Mouse (Mus musculus): ENCODE data around the gene Nxnl1. TPM values are rescaled to one million over a fixed set of nuclear protein-coding genes. Genes with fewer than 3 reads are reported as not detected.
A peak's percentile ranks its signal among the peaks of the same experiment; 100 is the strongest.

Nxnl1 gene
- polyA plus RNA-seq, 1 experiment from 2014 or later, result not detected

DNA sequence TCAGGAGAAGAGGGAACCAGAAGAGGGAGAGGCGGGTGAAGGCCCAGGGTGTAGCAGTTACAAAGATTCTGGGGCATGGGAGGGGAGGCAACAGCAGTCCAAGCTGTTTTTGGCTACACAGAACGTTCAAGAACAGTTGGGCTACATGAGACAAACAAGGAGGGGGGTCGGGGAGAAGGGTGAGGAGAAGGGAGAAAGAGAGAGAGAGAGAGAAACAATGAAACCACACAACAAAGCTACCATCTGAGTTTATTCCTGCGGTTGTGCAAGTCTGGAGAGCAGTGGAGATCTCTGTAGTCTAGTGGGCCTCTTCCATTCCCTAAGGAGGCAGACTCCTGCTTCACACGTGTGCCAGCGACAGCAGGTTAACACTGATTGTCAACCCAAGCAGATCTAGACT lies 12.4 kb downstream of the Nxnl1 start:
- Histone ChIP-seq H3K9ac (ENCODE audit: low read depth, low read length) (no peak overlapping the region), H3K9me3 (replicated peaks; ENCODE audit: control insufficient read depth, low read length) (no peaks in the 10 kb centered on the region), H3K4me3 (ENCODE audit: low read depth, low read length) (no peak overlapping the region), H3K36me3 (ENCODE audit: control insufficient read depth, insufficient read depth) (no peaks in the 10 kb centered on the region), H3K27me3 (ENCODE audit: control insufficient read depth, insufficient read depth, low read depth, low read length) (peaks cover 18% of the 10 kb centered on the region), H3K27ac (ENCODE audit: low read length) (no peak overlapping the region), H3K4me2 (ENCODE audit: low read depth, low read length) (no peak overlapping the region), H3K4me1 (ENCODE audit: control insufficient read depth, low read depth, low read length) (peaks cover 12% of the 10 kb centered on the region)
- WGBS (ENCODE audit: insufficient replicate concordance), result 55% methylated on average over 6 of the region's 6 CpGs
- no peak for ATAC-seq (ENCODE audit: low read depth)

DNA sequence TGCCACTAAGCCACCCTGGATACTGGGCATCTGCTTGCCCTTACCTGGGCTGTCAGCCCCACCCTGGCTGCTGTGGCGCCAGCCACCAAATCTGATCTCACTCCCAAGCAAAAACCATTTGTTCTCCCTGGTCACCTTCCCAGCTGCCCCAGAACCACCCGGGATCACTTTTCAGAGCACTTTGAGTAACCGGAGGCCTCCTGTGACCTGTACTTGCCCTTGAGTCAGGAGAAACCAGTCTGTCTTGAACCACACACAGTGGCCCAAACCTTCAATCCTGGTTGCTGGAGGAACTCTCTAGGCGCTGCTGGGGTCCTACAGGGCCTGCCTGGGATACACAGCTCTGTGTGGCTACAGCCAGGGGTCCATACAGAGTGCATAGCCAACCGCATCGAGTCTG lies 13.6 kb downstream of the Nxnl1 start:
- no peak overlapping the region for H3K4me3 ChIP-seq (ENCODE audit: low read depth, low read length)
- H3K27ac ChIP-seq (ENCODE audit: low read length), result no peak overlapping the region
- no peak overlapping the region for H3K9ac ChIP-seq (ENCODE audit: low read depth, low read length)
- WGBS (ENCODE audit: insufficient replicate concordance), result 63% methylated on average over 6 of the region's 6 CpGs
- H3K27me3 ChIP-seq (ENCODE audit: control insufficient read depth, insufficient read depth, low read depth, low read length), result peaks cover 6% of the 10 kb centered on the region
- no peaks in the 10 kb centered on the region for H3K9me3 ChIP-seq (replicated peaks; ENCODE audit: control insufficient read depth, low read length)
- peaks cover 4% of the 10 kb centered on the region; the same call in 1 of the 2 replicates for H3K4me1 ChIP-seq (ENCODE audit: control insufficient read depth, low read depth, low read length)
- H3K36me3 ChIP-seq (ENCODE audit: control insufficient read depth, insufficient read depth), result no peaks in the 10 kb centered on the region
- no peak overlapping the region for H3K4me2 ChIP-seq (ENCODE audit: low read depth, low read length)
- ATAC-seq (ENCODE audit: low read depth), result no peak

DNA sequence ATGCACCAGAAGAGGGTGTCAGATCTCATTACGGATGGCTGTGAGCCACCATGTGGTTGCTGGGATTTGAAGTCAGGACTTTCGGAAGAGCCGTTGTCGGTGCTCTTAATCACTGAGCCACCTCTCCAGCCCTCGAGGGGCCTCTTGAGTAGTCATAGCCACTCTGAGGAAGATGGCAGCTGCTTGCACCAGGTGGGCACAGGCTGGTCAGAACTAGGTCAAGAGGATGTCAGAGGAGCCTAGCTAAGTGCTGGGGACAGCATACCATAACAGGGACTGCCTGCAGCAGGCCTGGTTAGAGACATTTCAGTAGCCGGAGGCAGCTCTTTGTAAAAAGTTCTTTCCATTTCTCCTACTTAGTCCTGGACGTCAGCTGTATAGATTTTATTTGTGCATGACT lies 15.6 kb downstream of the Nxnl1 start:
- Histone ChIP-seq H3K36me3 (ENCODE audit: control insufficient read depth, insufficient read depth) (no peaks in the 10 kb centered on the region), H3K9ac (ENCODE audit: low read depth, low read length) (no peak overlapping the region), H3K4me1 (ENCODE audit: control insufficient read depth, low read depth, low read length) (peaks cover 4% of the 10 kb centered on the region; the same call in 1 of the 2 replicates), H3K9me3 (replicated peaks; ENCODE audit: control insufficient read depth, low read length) (no peaks in the 10 kb centered on the region), H3K27me3 (ENCODE audit: control insufficient read depth, insufficient read depth, low read depth, low read length) (no peaks in the 10 kb centered on the region), H3K4me2 (ENCODE audit: low read depth, low read length) (no peak overlapping the region), H3K27ac (ENCODE audit: low read length) (no peak overlapping the region), H3K4me3 (ENCODE audit: low read depth, low read length) (no peak overlapping the region)
- no peak for ATAC-seq (ENCODE audit: low read depth)
- WGBS (ENCODE audit: insufficient replicate concordance), result 69% methylated on average over 7 of the region's 7 CpGs

DNA sequence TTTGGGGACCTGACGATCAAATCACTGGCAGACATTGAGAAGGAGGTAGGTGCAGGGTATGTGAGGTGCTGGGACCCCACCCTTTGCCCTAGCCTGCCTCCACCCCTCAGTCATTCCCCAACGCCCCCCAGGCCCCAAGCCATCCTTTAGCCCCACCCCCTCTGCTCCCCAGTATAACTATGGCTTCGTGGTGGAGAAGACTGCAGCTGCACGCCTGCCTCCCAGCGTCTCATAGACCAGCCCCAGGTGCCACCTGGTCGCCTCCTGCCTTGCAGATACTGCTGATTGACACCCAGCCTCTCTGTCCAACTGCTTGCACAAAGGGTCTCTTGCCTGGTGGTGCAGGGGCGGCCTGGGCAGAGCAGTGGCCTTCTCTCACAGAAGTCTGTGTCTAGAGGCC lies 18.8 kb downstream of the Nxnl1 start:
- Histone ChIP-seq H3K4me3 (ENCODE audit: low read depth, low read length) (no peak overlapping the region), H3K4me1 (ENCODE audit: control insufficient read depth, low read depth, low read length) (peaks cover 8% of the 10 kb centered on the region), H3K9me3 (replicated peaks; ENCODE audit: control insufficient read depth, low read length) (no peaks in the 10 kb centered on the region), H3K27ac (ENCODE audit: low read length) (no peak overlapping the region), H3K9ac (ENCODE audit: low read depth, low read length) (no peak overlapping the region), H3K4me2 (ENCODE audit: low read depth, low read length) (no peak overlapping the region), H3K27me3 (ENCODE audit: control insufficient read depth, insufficient read depth, low read depth, low read length) (no peaks in the 10 kb centered on the region), H3K36me3 (ENCODE audit: control insufficient read depth, insufficient read depth) (no peaks in the 10 kb centered on the region)
- no peak for ATAC-seq (ENCODE audit: low read depth)
- 71% methylated on average over 7 of the region's 7 CpGs for WGBS (ENCODE audit: insufficient replicate concordance)

DNA sequence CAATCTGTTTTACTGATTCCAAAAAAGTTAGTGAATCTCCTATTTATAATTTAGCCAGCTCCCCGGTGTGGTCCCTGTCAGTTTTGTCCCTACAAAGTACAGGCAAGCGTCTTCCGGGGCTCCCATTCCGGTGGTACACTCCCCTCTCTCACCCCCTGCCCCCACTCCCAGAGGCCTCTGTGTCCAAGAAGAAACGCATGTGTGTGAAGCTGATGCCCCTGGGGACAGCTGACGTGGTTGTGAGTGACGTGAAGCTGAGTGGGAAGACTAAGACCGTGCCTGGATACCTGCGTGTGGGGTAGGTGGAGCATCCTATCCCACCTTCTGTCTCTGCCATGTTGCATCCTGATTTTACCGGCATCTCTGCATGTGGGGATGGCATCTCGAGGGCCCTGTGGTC lies 21.3 kb downstream of the Nxnl1 start:
- H3K9me3 ChIP-seq (replicated peaks; ENCODE audit: control insufficient read depth, low read length), result no peaks in the 10 kb centered on the region
- H3K9ac ChIP-seq (ENCODE audit: low read depth, low read length), result no peak overlapping the region
- no peaks in the 10 kb centered on the region for H3K27me3 ChIP-seq (ENCODE audit: control insufficient read depth, insufficient read depth, low read depth, low read length)
- H3K36me3 ChIP-seq (ENCODE audit: control insufficient read depth, insufficient read depth), result no peaks in the 10 kb centered on the region
- ATAC-seq (ENCODE audit: low read depth), result no peak
- H3K4me2 ChIP-seq (ENCODE audit: low read depth, low read length), result no peak overlapping the region
- peaks cover 8% of the 10 kb centered on the region for H3K4me1 ChIP-seq (ENCODE audit: control insufficient read depth, low read depth, low read length)
- no peak overlapping the region for H3K27ac ChIP-seq (ENCODE audit: low read length)
- no peak overlapping the region for H3K4me3 ChIP-seq (ENCODE audit: low read depth, low read length)
- WGBS (ENCODE audit: insufficient replicate concordance), result 80% methylated on average over 11 of the region's 11 CpGs

DNA sequence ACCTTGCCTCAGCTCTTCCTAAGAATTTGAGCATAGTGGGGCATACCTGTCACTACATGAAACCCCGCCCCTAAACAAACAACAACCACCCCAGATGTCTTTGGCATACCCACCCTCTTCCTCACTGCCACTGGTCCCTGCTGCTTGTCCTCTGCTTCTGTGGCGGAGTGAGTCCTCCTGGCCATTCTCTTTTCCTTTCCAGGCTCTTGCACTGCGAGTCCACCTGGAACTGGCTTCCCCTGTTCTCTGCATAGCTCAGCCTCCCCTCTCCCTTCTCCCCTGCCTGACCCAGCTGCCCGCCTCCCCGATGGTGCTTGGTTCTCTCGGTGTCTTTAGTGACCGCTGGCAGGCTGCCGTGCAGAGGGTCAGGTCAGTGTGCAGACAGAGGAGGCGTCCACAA lies 22.6 kb downstream of the Nxnl1 start:
- WGBS (ENCODE audit: insufficient replicate concordance), result 77% methylated on average over 9 of the region's 9 CpGs
- Histone ChIP-seq H3K9me3 (replicated peaks; ENCODE audit: control insufficient read depth, low read length) (no peaks in the 10 kb centered on the region), H3K4me3 (ENCODE audit: low read depth, low read length) (no peak overlapping the region; the same call in 1 of the 2 replicates), H3K36me3 (ENCODE audit: control insufficient read depth, insufficient read depth) (no peaks in the 10 kb centered on the region), H3K9ac (ENCODE audit: low read depth, low read length) (no peak overlapping the region; the same call in 1 of the 2 replicates), H3K27ac (ENCODE audit: low read length) (no peak overlapping the region), H3K27me3 (ENCODE audit: control insufficient read depth, insufficient read depth, low read depth, low read length) (no peaks in the 10 kb centered on the region), H3K4me2 (ENCODE audit: low read depth, low read length) (peak overlapping the region; percentile 89), H3K4me1 (ENCODE audit: control insufficient read depth, low read depth, low read length) (peaks cover 8% of the 10 kb centered on the region)
- no peak for ATAC-seq (ENCODE audit: low read depth)

DNA sequence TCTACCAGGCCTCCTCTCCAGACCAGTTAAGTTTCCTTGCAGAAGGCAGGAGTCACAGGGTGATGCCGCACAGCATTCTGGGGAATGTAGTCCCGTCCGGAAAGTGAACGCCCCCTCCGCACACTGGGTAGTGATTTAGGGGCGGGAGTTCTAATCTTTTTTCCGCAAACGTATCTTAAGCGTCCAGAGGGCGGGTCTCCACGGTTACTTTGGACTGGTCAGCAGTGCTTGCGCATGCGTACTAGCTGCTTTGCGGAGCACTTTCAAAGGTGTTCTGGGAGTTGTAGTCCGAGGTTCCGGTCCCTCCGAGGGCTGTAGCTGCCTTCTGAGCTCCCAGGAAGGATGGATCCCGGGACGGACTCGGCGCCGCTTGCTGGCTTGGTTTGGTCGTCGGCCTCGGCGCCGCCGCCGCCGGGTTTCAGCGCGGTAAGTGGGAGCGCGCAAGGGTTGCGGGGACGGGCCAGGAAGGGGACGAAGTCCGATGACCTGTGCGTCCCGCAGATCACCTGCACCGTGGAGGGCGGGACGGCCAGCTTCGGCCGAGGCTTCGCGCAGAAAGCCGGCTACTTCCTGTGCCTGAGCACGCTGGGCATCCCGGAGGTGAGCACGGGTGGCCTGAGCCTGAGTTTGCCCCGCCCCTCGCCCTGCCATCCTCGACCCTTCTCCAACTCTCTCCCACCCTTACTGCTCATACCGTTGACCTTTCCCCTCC lies 23.6 kb downstream of the Nxnl1 start, which contains the start of gene Mvb12a:
Gene Mvb12a (plus strand): TSS at position 291 of the 712 bp plus-strand sequence.
- Histone ChIP-seq H3K9me3 (replicated peaks; ENCODE audit: control insufficient read depth, low read length) (no peaks in the 10 kb centered on the region), H3K27ac (ENCODE audit: low read length) (peak within 1 kb of the TSS; percentile 66), H3K27me3 (ENCODE audit: control insufficient read depth, insufficient read depth, low read depth, low read length) (no peaks in the 10 kb centered on the region), H3K9ac (ENCODE audit: low read depth, low read length) (peak within 1 kb of the TSS; percentile 64), H3K4me3 (ENCODE audit: low read depth, low read length) (peak within 1 kb of the TSS; percentile 73), H3K4me1 (ENCODE audit: control insufficient read depth, low read depth, low read length) (peaks cover 14% of the 10 kb centered on the region), H3K4me2 (ENCODE audit: low read depth, low read length) (peak within 1 kb of the TSS; percentile 89), H3K36me3 (ENCODE audit: control insufficient read depth, insufficient read depth) (no peaks in the 10 kb centered on the region)
- ATAC-seq (ENCODE audit: low read depth), result peak; percentile 95
- under 1% methylated on average over 52 of the region's 55 CpGs for WGBS (ENCODE audit: insufficient replicate concordance)

DNA sequence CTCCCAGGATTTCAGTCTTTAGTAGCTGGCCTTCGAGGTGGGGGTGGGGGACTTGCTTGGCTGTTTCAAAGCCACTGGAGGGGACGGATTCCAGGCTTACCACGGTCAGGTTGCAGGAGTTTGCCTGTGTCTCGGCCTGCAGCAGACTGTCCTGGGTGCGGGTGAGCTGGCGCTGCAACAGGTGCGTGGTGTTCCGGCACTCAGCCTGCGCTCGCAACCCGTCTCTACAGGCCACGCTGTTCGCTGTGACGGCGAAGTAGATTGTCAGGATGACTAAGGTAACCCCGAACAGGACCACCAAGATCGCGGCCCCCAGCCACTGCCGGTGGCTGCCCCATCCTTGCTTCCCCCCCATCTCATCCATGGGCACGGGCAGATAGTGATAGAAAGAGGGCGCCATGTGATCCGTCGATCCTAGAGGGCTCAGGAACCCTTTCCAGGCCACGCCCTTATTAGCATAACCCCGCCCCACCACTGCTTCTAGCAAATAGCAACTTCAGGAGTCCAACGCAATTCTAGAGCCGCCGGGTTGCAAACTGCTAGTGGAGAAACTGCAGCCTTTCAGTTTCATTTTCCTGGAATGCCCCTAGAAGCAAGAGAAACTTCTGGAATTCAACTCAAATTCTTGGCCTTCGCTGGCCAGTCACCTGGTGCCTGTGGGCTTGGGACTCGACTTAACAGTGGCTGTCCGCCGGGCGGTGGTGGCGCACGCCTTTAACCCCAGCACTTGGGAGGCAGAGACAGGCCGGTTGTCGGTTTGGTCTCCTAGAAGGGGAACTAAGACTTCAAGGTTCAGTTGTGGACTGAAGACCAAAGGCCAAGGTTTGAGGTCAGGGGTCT lies 29.2 kb downstream of the Nxnl1 start, which contains the start of gene Bst2:
Gene Bst2 (minus strand): TSS at position 429 of the 840 bp plus-strand sequence.
- Histone ChIP-seq H3K4me3 (ENCODE audit: low read depth, low read length) (peak within 1 kb of the TSS; percentile 76), H3K4me1 (ENCODE audit: control insufficient read depth, low read depth, low read length) (peaks cover 15% of the 10 kb centered on the region), H3K36me3 (ENCODE audit: control insufficient read depth, insufficient read depth) (no peaks in the 10 kb centered on the region), H3K27ac (ENCODE audit: low read length) (peak within 1 kb of the TSS; percentile 82), H3K4me2 (ENCODE audit: low read depth, low read length) (peak within 1 kb of the TSS; percentile 85), H3K9ac (ENCODE audit: low read depth, low read length) (peak within 1 kb of the TSS; percentile 73), H3K9me3 (replicated peaks; ENCODE audit: control insufficient read depth, low read length) (no peaks in the 10 kb centered on the region), H3K27me3 (ENCODE audit: control insufficient read depth, insufficient read depth, low read depth, low read length) (no peaks in the 10 kb centered on the region)
- peak; percentile 92 for ATAC-seq (ENCODE audit: low read depth)
- 2% methylated on average over 37 of the region's 37 CpGs for WGBS (ENCODE audit: insufficient replicate concordance)

DNA sequence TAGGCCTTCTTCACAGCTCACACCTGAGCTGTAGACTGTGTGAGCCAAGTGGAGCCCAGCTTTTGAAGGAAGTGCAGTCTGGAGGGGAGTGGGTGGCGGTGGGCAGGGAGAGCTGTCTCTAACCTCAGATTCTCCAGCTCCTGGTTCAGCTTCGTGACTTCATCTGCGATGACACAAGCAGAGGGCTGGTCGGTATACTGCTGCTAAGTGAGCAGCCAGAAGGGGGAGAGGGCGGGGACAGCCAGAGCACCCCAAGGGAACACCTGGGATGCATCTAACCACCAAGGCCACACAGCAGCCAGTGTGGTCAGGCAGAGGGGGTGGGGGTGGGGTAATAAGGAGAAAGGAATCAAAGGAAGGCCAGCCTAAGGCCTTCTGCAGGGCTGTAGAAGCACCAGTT lies 30.7 kb downstream of the Nxnl1 start:
- no peak overlapping the region for H3K9ac ChIP-seq (ENCODE audit: low read depth, low read length)
- no peaks in the 10 kb centered on the region for H3K36me3 ChIP-seq (ENCODE audit: control insufficient read depth, insufficient read depth)
- 55% methylated on average over 5 of the region's 5 CpGs for WGBS (ENCODE audit: insufficient replicate concordance)
- H3K9me3 ChIP-seq (replicated peaks; ENCODE audit: control insufficient read depth, low read length), result no peaks in the 10 kb centered on the region
- no peaks in the 10 kb centered on the region for H3K27me3 ChIP-seq (ENCODE audit: control insufficient read depth, insufficient read depth, low read depth, low read length)
- no peak overlapping the region for H3K4me3 ChIP-seq (ENCODE audit: low read depth, low read length)
- H3K27ac ChIP-seq (ENCODE audit: low read length), result no peak overlapping the region
- H3K4me2 ChIP-seq (ENCODE audit: low read depth, low read length), result no peak overlapping the region
- peaks cover 15% of the 10 kb centered on the region for H3K4me1 ChIP-seq (ENCODE audit: control insufficient read depth, low read depth, low read length)
- ATAC-seq (ENCODE audit: low read depth), result no peak

Data from liver, embryonic 16.5 days (tissue).